Mouse (Mus musculus) forebrain, postnatal 0 days (tissue): ENCODE measurements around the gene Tcp10b. TPM values are rescaled to one million over a fixed set of nuclear protein-coding genes. Genes with fewer than 3 reads are reported as not detected.
A peak's percentile ranks its signal among the peaks of the same experiment; 100 is the strongest.
"Not testable (repeated sequence)": the region's sequence is repeated elsewhere in the genome, so short reads cannot be mapped to it uniquely, and the experiment has no call there.

ENCODE experiments used
- ATAC-seq: fragments of 200-750 bp; cut with Nextera tagmentation; 2 replicates; pipeline ENCODE4 v1.8.0; 2017; ENCODE audit warnings: mild to moderate bottlenecking, moderate library complexity
- DNase-seq: peaks from one replicate; pipeline ENCODE4 v3.0.0-alpha.2; 2015
- H3K27ac ChIP-seq: fragments of 300-500 bp; sonication (generic); 2 replicates; pipeline ENCODE4 v1.5.1; 2014; ENCODE audit warnings: low read depth, mild to moderate bottlenecking, antibody characterized with exemption, low read length, moderate library complexity, mixed read lengths
- H3K27me3 ChIP-seq: fragments of 300-500 bp; sonication (generic); 2 replicates; pipeline ENCODE4 v1.6.1; 2014; ENCODE audit warnings: mild to moderate bottlenecking, low read length, mixed read lengths; ENCODE audit not compliant: insufficient read depth
- H3K36me3 ChIP-seq: fragments of 300-500 bp; sonication (generic); 2 replicates; pipeline ENCODE4 v1.6.1; 2014; ENCODE audit warnings: mild to moderate bottlenecking, moderate library complexity; ENCODE audit not compliant: insufficient read depth
- H3K4me1 ChIP-seq: fragments of 300-500 bp; sonication (generic); 2 replicates; pipeline ENCODE4 v1.6.1; 2014; ENCODE audit warnings: antibody characterized with exemption; ENCODE audit not compliant: insufficient read depth
- H3K4me2 ChIP-seq: fragments of 300-500 bp; sonication (generic); 2 replicates; pipeline ENCODE4 v1.6.1; 2014; ENCODE audit warnings: low read depth, mild to moderate bottlenecking, moderate library complexity
- H3K4me3 ChIP-seq: fragments of 300-500 bp; sonication (generic); 2 replicates; pipeline ENCODE4 v1.5.1; 2014; ENCODE audit warnings: low read depth, low read length, mixed read lengths
- H3K9ac ChIP-seq: fragments of 300-500 bp; sonication (generic); 2 replicates; pipeline ENCODE4 v1.6.1; 2014; ENCODE audit warnings: mild to moderate bottlenecking
- H3K9me3 ChIP-seq: fragments of 300-500 bp; sonication (generic); 2 replicates; pipeline ENCODE4 v1.6.1; 2016; ENCODE audit warnings: low read length
- CTCF ChIP-seq: sonication (generic); IDR thresholded peaks from 2 replicates; pipeline ENCODE4 v1.5.1; 2016; ENCODE audit warnings: antibody characterized with exemption, control low read depth, low read depth
- WGBS: fragments of 180-500 bp; shearing (Covaris S2); extraction: QIAGEN DNeasy Blood & Tissue Kit; methylation state at CpG from one replicate; pipeline ENCODE4 v1.1.7; 2014; 5-methylcytosine and 5-hydroxymethylcytosine counted together
- polyA plus RNA-seq: library from polyadenylated mRNA; unstranded; fragments of >200 nt; fragmentation: Nextera tagmentation; extraction: Ambion mirVana; gene quantifications from 2 replicates; pipeline ENCODE4 v1.2.1, GENCODE M21; 2015
- total RNA-seq: library from RNA; depleted of rRNA; stranded (reverse); fragments of >200 nt; gene quantifications from 2 replicates; pipeline ENCODE4 v1.2.3, GENCODE M21; 2014; rRNA removed

The Tcp10b gene
- total RNA-seq (0.33 and 1.2 TPM in 2 replicates), polyA plus RNA-seq (0.20 and 0.29 TPM in 2 replicates)

- H3K4me2 ChIP-seq, H3K27me3 ChIP-seq, H3K27ac ChIP-seq, H3K9ac ChIP-seq, H3K36me3 ChIP-seq, H3K9me3 ChIP-seq, H3K4me3 ChIP-seq, DNase-seq, H3K4me1 ChIP-seq, ATAC-seq: not testable (repeated sequence)
- WGBS = 93% methylated on average over 4 of the region's 4 CpGs
These were observed at the start of gene Tcp10b for GRCm38 (mm10) chr17:13060804-13061203. Tcp10b (plus strand) TSS chr17:13061104.

GRCm38 (mm10) chr17:13013316-13013715 lies 47.6 kb upstream of the Tcp10b start:
- Histone ChIP-seq H3K9ac (no peak overlapping the region), H3K4me2 (no peak overlapping the region), H3K4me1 (peaks cover 5% of the 10 kb centered on the region; the same call in 1 of the 2 replicates), H3K9me3 (no peaks in the 10 kb centered on the region), H3K27me3 (no peaks in the 10 kb centered on the region), H3K27ac (no peak overlapping the region), H3K36me3 (peaks cover 42% of the 10 kb centered on the region), H3K4me3 (no peak overlapping the region)
- DNase-seq (no peak), ATAC-seq (no peak)
- WGBS = 84% methylated on average over 3 of the region's 3 CpGs
- no peak for TF ChIP-seq CTCF

GRCm38 (mm10) chr17:13036627-13037192 lies 24.2 kb upstream of the Tcp10b start:
- not testable (repeated sequence) for ATAC-seq, H3K36me3 ChIP-seq, H3K27ac ChIP-seq, H3K9ac ChIP-seq, H3K27me3 ChIP-seq, H3K4me2 ChIP-seq, DNase-seq, H3K4me3 ChIP-seq, H3K4me1 ChIP-seq, H3K9me3 ChIP-seq
- WGBS = 78% methylated on average over 4 of the region's 12 CpGs

- 5% methylated on average over 3 of the region's 4 CpGs for WGBS
- peak; percentile 83 for DNase-seq
- H3K4me3 ChIP-seq, H3K9ac ChIP-seq, H3K36me3 ChIP-seq, H3K4me1 ChIP-seq, H3K9me3 ChIP-seq, H3K27me3 ChIP-seq, H3K4me2 ChIP-seq, H3K27ac ChIP-seq: not testable (repeated sequence)
- peak; percentile 74 for TF ChIP-seq CTCF
- ATAC-seq = peak; percentile 92
These were observed 16.8 kb upstream of the Tcp10b start for GRCm38 (mm10) chr17:13043846-13044673.

- 50% methylated on average over 1 of the region's 8 CpGs for WGBS
These were observed 8.6 kb upstream of the Tcp10b start, which contains the start of gene Gpr31b for GRCm38 (mm10) chr17:13052124-13052813. Gpr31b (minus strand) TSS chr17:13052296.

GRCm38 (mm10) chr17:13062882-13063281 lies 2.0 kb downstream of the Tcp10b start:
- H3K4me2 ChIP-seq, H3K4me1 ChIP-seq, H3K36me3 ChIP-seq, H3K4me3 ChIP-seq, H3K27ac ChIP-seq, DNase-seq, H3K9ac ChIP-seq, H3K27me3 ChIP-seq, H3K9me3 ChIP-seq, ATAC-seq: not testable (repeated sequence)
- 90% methylated on average over 4 of the region's 7 CpGs for WGBS

More at GRCm38 (mm10) chr17:13052124-13052813, 8.6 kb upstream of the Tcp10b start, which contains the start of gene Gpr31b:
- ATAC-seq = peak; percentile 42; the same call in 1 of the 2 replicates
- H3K9me3 ChIP-seq, H3K4me1 ChIP-seq, H3K27ac ChIP-seq, H3K4me2 ChIP-seq, H3K27me3 ChIP-seq, H3K36me3 ChIP-seq, H3K4me3 ChIP-seq, DNase-seq, H3K9ac ChIP-seq: not testable (repeated sequence)

GRCm38 (mm10) chr17:13067864-13068385 lies 7.0 kb downstream of the Tcp10b start:
- H3K4me3 ChIP-seq, ATAC-seq, H3K36me3 ChIP-seq, DNase-seq, H3K27ac ChIP-seq, H3K27me3 ChIP-seq, H3K9ac ChIP-seq, H3K9me3 ChIP-seq, H3K4me1 ChIP-seq, H3K4me2 ChIP-seq: not testable (repeated sequence)
- WGBS = 100% methylated on average over 1 of the region's 4 CpGs

GRCm38 (mm10) chr17:13069227-13069626 lies 8.3 kb downstream of the Tcp10b start:
- ATAC-seq, H3K27me3 ChIP-seq, H3K9ac ChIP-seq, H3K36me3 ChIP-seq, H3K4me3 ChIP-seq, H3K27ac ChIP-seq, H3K4me1 ChIP-seq, H3K4me2 ChIP-seq, H3K9me3 ChIP-seq, DNase-seq: not testable (repeated sequence)
- 86% methylated on average over 4 of the region's 5 CpGs for WGBS

- not testable (repeated sequence) for H3K36me3 ChIP-seq, H3K27ac ChIP-seq, H3K9ac ChIP-seq, H3K4me3 ChIP-seq, DNase-seq, H3K4me1 ChIP-seq, H3K9me3 ChIP-seq, H3K4me2 ChIP-seq, H3K27me3 ChIP-seq, ATAC-seq
- WGBS = no CpG with 5 or more reads among the region's 1 CpGs
These were observed 30.6 kb downstream of the Tcp10b start for GRCm38 (mm10) chr17:13091510-13091909.
